Mouse (Mus musculus) hindbrain, embryonic 12.5 days (tissue): ENCODE data around the gene Gm10681. TPM values are rescaled to one million over a fixed set of nuclear protein-coding genes. Genes with fewer than 3 reads are reported as not detected.
"Not testable (repeated sequence)": the region's sequence is repeated elsewhere in the genome, so short reads cannot be mapped to it uniquely, and the experiment has no call there.

Experiments
- ATAC-seq: fragments of 200-750 bp; cut with Nextera tagmentation; 2 replicates; pipeline ENCODE4 v1.8.0; 2017; ENCODE audit warnings: moderate TSS enrichment; ENCODE audit not compliant: low FRiP score
- H3K27ac ChIP-seq: fragments of 300-500 bp; sonication (generic); 2 replicates; pipeline ENCODE4 v1.5.1; 2016; ENCODE audit warnings: mild to moderate bottlenecking
- H3K27me3 ChIP-seq: fragments of 300-500 bp; sonication (generic); 2 replicates; pipeline ENCODE4 v1.6.1; 2016; ENCODE audit warnings: mild to moderate bottlenecking
- H3K36me3 ChIP-seq: fragments of 300-500 bp; sonication (generic); 2 replicates; pipeline ENCODE4 v1.6.1; 2016; ENCODE audit warnings: mild to moderate bottlenecking
- H3K4me1 ChIP-seq: fragments of 300-500 bp; sonication (generic); 2 replicates; pipeline ENCODE4 v1.6.1; 2016
- H3K4me2 ChIP-seq: fragments of 300-500 bp; sonication (generic); replicated peaks from 2 replicates; pipeline ENCODE4 v1.6.1; 2016; ENCODE audit warnings: mild to moderate bottlenecking
- H3K4me3 ChIP-seq: fragments of 300-500 bp; sonication (generic); 2 replicates; pipeline ENCODE4 v1.5.1; 2016; ENCODE audit warnings: mild to moderate bottlenecking
- H3K9ac ChIP-seq: fragments of 300-500 bp; sonication (generic); 2 replicates; pipeline ENCODE4 v1.6.1; 2016; ENCODE audit warnings: mild to moderate bottlenecking, moderate library complexity
- H3K9me3 ChIP-seq: fragments of 300-500 bp; sonication (generic); replicated peaks from 2 replicates; pipeline ENCODE4 v1.6.1; 2016; ENCODE audit warnings: mild to moderate bottlenecking
- WGBS: fragments of 180-500 bp; shearing (Covaris S2); methylation state at CpG from one replicate; pipeline ENCODE4 v1.1.7; 2016; 5-methylcytosine and 5-hydroxymethylcytosine counted together
- polyA plus RNA-seq: library from polyadenylated mRNA; unstranded; fragments of >200 nt; fragmentation: Nextera tagmentation; extraction: Ambion mirVana; gene quantifications from 2 replicates; pipeline ENCODE4 v1.2.1, GENCODE M21; 2016

Gene Gm10681
- polyA plus RNA-seq, 1 experiment from 2014 or later, result not detected

DNA sequence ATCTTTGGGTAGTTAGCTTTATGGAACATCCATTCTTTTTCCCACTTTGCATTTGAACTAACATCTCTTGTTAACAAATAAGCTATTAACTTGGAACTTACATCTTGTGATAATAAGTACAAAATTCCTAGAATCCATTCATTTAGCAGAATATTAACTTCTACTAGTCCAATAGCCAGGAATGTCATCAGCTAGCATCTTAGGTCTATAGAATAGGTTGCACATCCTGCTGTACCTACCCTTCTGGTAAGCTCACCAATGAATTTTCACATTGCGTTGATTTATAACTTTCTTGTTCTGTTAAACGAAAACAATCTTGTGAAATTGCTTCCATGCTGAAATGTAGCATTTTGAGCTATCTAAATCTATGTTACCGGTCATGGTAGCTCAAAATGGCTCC lies 23.7 kb downstream of the Gm10681 start:
- not testable (repeated sequence) for H3K9ac ChIP-seq, ATAC-seq, H3K4me2 ChIP-seq, H3K27me3 ChIP-seq, H3K27ac ChIP-seq, H3K36me3 ChIP-seq, H3K4me1 ChIP-seq, H3K9me3 ChIP-seq, H3K4me3 ChIP-seq
- WGBS, result no CpG with 5 or more reads among the region's 3 CpGs

DNA sequence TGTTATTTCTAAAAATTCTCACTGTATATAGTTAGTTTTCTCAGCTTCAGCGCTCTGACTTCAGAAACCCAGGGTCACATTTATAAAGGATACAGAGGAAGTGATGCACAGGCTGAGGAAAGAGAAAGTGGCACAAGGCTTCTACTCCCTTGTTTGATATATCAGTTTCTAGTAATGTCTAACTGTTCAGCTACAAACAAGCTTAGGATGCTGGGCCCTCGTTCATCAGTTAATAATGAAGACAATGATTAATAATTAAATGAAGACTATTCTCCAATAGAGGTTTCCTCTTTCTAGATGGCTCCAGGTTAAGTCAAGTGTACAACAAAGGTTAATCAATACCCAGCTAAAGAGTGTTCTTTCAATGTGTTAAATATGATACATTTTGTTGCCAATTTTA lies 24.8 kb downstream of the Gm10681 start:
- not testable (repeated sequence) for H3K4me1 ChIP-seq, H3K27me3 ChIP-seq, H3K9ac ChIP-seq, H3K4me3 ChIP-seq, H3K4me2 ChIP-seq, H3K27ac ChIP-seq, H3K36me3 ChIP-seq, H3K9me3 ChIP-seq, ATAC-seq
- WGBS, result no CpG with 5 or more reads among the region's 2 CpGs

DNA sequence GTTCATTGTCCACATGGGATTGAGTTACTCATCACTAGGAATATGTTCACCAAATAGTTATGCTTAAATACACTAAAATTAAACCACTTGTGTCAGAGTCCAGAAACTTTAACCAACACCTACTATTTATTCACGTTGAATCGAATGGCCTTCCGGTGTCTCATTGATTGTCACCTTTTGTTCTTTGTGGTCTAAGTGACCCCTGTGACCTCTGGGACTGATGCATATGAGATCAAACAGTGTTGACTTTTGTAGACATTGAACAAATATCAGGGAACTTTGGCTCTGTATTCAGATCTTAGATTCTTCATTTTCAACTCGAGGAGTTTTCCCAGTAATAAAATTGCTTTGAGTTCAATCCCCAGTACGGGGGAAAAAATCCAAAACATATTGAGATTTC lies 27.9 kb downstream of the Gm10681 start:
- not testable (repeated sequence) for H3K27me3 ChIP-seq, H3K4me3 ChIP-seq, H3K4me1 ChIP-seq, H3K4me2 ChIP-seq, H3K9ac ChIP-seq, H3K27ac ChIP-seq, ATAC-seq, H3K9me3 ChIP-seq, H3K36me3 ChIP-seq
- no CpG with 5 or more reads among the region's 5 CpGs for WGBS

DNA sequence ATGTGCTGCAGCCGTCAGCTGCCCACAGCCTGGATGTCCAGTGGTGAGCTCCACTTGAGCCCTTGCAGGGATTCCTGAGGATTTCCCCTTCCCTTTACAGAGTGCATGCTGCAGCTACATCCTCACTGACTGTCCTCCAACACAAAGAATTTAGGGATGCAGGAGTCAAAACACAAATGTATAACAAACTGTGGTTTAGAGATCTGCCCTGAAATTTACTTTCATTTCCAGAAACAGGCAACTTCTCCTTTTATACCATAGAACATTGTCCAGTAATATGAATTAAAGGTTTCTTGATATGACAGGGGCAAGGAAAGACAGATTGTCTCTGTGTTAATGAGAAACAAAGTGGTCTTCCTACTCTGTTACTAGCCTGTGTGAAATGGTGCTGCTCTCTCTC lies 37.8 kb downstream of the Gm10681 start:
- not testable (repeated sequence) for H3K9ac ChIP-seq, H3K4me1 ChIP-seq, H3K4me2 ChIP-seq, H3K9me3 ChIP-seq, H3K27ac ChIP-seq, H3K27me3 ChIP-seq, ATAC-seq, H3K36me3 ChIP-seq, H3K4me3 ChIP-seq
- no CpG with 5 or more reads among the region's 1 CpGs for WGBS

DNA sequence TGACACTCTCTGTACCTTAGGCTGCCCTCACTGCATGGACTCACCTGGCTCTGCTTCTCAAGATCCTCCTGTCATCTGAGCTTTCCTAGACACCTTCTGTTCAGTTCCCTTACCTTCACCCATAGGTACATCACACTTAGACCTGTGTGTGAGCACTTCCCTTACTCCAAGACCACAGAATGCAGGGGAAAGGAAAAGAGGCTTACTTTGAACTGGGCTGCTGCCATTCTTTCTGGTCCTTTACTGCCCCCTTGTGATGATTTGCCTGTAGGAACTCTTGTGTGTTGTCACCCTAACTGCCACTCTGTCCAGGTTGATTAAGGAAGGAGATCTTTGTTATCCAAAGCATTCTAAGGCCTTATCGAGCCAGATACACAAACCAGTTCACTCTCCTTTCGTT lies 38.4 kb downstream of the Gm10681 start:
- ATAC-seq, result peak; percentile 43; the same call in 1 of the 2 replicates
- H3K4me3 ChIP-seq, H3K9ac ChIP-seq, H3K27ac ChIP-seq, H3K4me1 ChIP-seq, H3K36me3 ChIP-seq, H3K9me3 ChIP-seq, H3K4me2 ChIP-seq, H3K27me3 ChIP-seq: not testable (repeated sequence)
- no CpG with 5 or more reads among the region's 2 CpGs for WGBS

DNA sequence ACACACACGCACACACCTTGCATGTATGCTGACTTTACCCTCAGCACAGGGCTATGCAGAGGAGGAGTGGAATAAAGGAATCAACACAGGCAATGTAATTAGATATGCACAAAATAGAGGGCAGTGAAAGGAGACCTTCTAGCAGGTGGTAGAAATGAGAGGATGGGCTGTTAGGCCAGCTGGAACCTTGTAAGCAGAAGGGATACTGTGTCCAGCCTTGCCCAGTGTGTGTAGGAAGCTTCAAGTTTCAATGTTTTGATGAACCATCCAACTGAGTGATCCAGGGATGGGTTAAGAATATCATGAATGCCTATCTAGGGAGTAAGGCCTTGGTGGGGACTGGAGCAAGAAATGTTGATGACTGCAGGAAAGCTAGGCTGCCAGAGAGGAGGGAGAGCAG lies 40.1 kb downstream of the Gm10681 start:
- no CpG with 5 or more reads among the region's 1 CpGs for WGBS
- H3K4me2 ChIP-seq, H3K4me1 ChIP-seq, H3K27me3 ChIP-seq, H3K9ac ChIP-seq, H3K4me3 ChIP-seq, H3K36me3 ChIP-seq, H3K9me3 ChIP-seq, ATAC-seq, H3K27ac ChIP-seq: not testable (repeated sequence)

DNA sequence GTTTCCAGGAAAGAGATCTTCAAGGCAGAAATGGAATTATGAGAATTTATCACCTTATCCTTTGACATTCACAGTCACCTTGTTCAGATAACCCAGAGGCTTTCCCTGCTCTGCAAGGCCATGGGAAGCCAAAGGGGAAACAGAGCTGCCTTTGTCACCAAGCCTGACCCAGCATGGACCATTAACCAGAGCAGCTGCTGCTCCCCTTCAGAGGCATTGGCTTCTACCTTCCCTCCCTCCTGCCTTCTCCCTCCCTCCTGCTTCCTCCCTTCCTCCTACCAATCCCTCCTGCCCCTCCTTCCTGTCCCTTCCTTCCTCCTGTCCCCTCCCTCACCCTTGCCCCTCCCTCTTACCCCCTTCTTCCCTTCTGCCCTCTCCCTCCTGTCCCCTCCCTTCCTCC lies 41.0 kb downstream of the Gm10681 start:
- H3K4me1 ChIP-seq, ATAC-seq, H3K27me3 ChIP-seq, H3K27ac ChIP-seq, H3K4me3 ChIP-seq, H3K9ac ChIP-seq, H3K36me3 ChIP-seq, H3K4me2 ChIP-seq, H3K9me3 ChIP-seq: not testable (repeated sequence)

DNA sequence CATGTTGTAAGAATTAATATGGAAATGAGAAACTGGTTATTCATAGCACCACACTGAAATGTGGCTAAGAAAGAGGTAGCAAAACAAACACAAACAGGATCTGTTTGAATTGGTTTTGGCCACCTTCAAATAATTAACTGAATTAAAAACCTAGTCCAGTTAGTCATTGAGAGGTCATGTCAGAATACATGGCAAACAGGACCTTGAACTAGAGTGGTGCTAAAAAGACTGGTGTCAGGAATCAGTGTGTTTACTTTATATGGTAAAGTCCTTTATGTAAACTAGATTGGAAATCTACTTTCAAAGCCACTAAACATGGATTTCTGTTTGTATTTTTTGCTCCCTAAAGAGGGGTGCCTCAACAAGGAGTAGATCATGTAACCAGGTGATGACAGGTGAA lies 63.6 kb downstream of the Gm10681 start:
- not testable (repeated sequence) for ATAC-seq, H3K9me3 ChIP-seq, H3K4me2 ChIP-seq

DNA sequence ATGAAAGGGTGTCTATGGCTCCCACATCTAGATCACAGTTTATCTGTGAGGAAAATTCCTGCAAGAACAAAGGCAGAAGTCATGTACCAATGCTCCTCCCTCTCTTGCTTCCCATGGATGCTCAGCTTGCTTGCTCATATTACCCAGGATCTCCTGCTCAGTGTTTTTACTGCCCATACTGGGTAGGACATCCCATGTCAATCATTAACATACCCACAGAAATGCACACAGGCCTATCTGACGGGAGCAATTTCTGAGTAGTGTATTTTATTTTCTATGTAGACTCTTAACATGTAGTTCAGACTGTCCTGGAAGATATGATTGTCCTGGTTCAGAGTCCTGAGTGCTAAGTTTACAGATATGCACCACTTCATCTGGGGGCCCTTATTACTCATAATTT lies 64.1 kb downstream of the Gm10681 start:
- not testable (repeated sequence) for H3K9ac ChIP-seq, H3K4me2 ChIP-seq, H3K36me3 ChIP-seq, ATAC-seq, H3K4me1 ChIP-seq, H3K4me3 ChIP-seq, H3K9me3 ChIP-seq, H3K27ac ChIP-seq, H3K27me3 ChIP-seq
- WGBS, result no CpG with 5 or more reads among the region's 1 CpGs

More for the DNA sequence above, 63.6 kb downstream of the Gm10681 start:
- H3K4me3 ChIP-seq, H3K27ac ChIP-seq, H3K4me1 ChIP-seq, H3K9ac ChIP-seq, H3K27me3 ChIP-seq, H3K36me3 ChIP-seq: not testable (repeated sequence)

DNA sequence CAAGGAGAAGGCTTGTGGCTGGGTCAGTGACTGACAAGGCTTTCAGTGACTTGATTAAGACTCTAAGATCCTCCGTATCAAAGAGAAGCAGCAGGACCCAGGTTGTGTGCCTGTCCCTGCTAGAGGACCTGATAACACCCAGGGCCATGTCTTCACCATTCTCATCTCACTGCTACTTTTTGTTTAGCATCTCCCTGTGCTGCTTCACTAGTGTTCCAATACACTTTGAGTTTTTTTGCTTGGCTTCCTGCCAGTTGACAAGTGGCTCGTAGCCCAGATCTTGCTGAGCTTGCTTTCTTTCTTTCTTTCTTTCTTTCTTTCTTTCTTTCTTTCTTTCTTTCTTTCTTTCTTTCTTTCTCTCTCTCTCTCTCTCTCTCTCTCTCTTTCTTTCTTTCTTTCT lies 65.8 kb downstream of the Gm10681 start:
- not testable (repeated sequence) for H3K4me1 ChIP-seq, H3K36me3 ChIP-seq, H3K27ac ChIP-seq, H3K9me3 ChIP-seq, ATAC-seq, H3K9ac ChIP-seq, H3K4me2 ChIP-seq, H3K4me3 ChIP-seq, H3K27me3 ChIP-seq
- 50% methylated on average over 1 of the region's 2 CpGs for WGBS

DNA sequence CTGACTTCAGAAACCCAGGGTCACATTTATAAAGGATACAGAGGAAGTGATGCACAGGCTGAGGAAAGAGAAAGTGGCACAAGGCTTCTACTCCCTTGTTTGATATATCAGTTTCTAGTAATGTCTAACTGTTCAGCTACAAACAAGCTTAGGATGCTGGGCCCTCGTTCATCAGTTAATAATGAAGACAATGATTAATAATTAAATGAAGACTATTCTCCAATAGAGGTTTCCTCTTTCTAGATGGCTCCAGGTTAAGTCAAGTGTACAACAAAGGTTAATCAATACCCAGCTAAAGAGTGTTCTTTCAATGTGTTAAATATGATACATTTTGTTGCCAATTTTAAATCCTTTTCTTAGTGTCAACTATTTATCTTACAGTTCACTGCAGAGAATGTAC lies 78.2 kb downstream of the Gm10681 start, which contains the start of gene Hsd3b4:
Gene Hsd3b4, minus strand, starts transcription at position 101 of the 400 bp plus-strand sequence.
- H3K4me3 ChIP-seq, H3K27ac ChIP-seq, H3K36me3 ChIP-seq, H3K27me3 ChIP-seq, H3K4me2 ChIP-seq, ATAC-seq, H3K9ac ChIP-seq, H3K4me1 ChIP-seq, H3K9me3 ChIP-seq: not testable (repeated sequence)
- no CpG with 5 or more reads among the region's 1 CpGs for WGBS

DNA sequence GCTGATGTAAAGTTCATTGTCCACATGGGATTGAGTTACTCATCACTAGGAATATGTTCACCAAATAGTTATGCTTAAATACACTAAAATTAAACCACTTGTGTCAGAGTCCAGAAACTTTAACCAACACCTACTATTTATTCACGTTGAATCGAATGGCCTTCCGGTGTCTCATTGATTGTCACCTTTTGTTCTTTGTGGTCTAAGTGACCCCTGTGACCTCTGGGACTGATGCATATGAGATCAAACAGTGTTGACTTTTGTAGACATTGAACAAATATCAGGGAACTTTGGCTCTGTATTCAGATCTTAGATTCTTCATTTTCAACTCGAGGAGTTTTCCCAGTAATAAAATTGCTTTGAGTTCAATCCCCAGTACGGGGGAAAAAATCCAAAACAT lies 81.4 kb downstream of the Gm10681 start:
- not testable (repeated sequence) for H3K4me3 ChIP-seq, H3K4me1 ChIP-seq, H3K9ac ChIP-seq, ATAC-seq, H3K36me3 ChIP-seq, H3K4me2 ChIP-seq, H3K9me3 ChIP-seq, H3K27me3 ChIP-seq, H3K27ac ChIP-seq
- no CpG with 5 or more reads among the region's 5 CpGs for WGBS
